Comparison of ENCODE assay signal across 9 mouse cellular contexts in genomic region chr8:126481494-126482347, GRCm38 (mm10). TPM values are rescaled to one million over a fixed set of nuclear protein-coding genes. Genes with fewer than 3 reads are reported as not detected.
DNase-seq lines count a peak whose midpoint lies in the region; ATAC-seq lines count a peak whose summit lies in the region.
"Had no signal": no experiment of that assay in that cellular context is flagged by ENCODE, and none has a peak within 500 bp of the region (broad histone marks: within the 10 kb centered on the region; RNA-seq: fewer than 3 reads in every experiment).

No protein-coding gene starts in this region.

- no peak overlapping the region for H3K9ac ChIP-seq in embryonic facial prominence, embryonic 13.5 days
- H3K9ac ChIP-seq in hindbrain, embryonic 14.5 days = no peak overlapping the region
- no peak overlapping the region for H3K9ac ChIP-seq in stomach, embryonic 16.5 days (ENCODE audit: low read length)
- H3K9ac ChIP-seq: lung, embryonic 15.5 days had no signal

- H3K27ac ChIP-seq in embryonic facial prominence, embryonic 13.5 days = 0 out of 2 replicates have a peak overlapping the region, but pooled peaks have one; percentile 29
- H3K27ac ChIP-seq in hindbrain, embryonic 14.5 days = no peak overlapping the region
- H3K27ac ChIP-seq in stomach, embryonic 16.5 days (ENCODE audit: low read length) = no peak overlapping the region
- H3K27ac ChIP-seq: lung, embryonic 15.5 days had no signal

- no peak overlapping the region for H3K4me3 ChIP-seq in embryonic facial prominence, embryonic 13.5 days
- no peak overlapping the region for H3K4me3 ChIP-seq in hindbrain, embryonic 14.5 days (replicated peaks; ENCODE audit: low read length)
- H3K4me3 ChIP-seq in megakaryocyte, embryonic 14.5 days (replicated peaks) = peak overlapping the region; percentile 86
- no peak overlapping the region for H3K4me3 ChIP-seq in stomach, embryonic 16.5 days (replicated peaks; ENCODE audit: low read length)
- H3K4me3 ChIP-seq: lung, embryonic 15.5 days had no signal

- WGBS in embryonic facial prominence, embryonic 13.5 days = 23% methylated on average over 8 of the region's 8 CpGs
- 42% methylated on average over 8 of the region's 8 CpGs for WGBS in hindbrain, embryonic 14.5 days
- whole genome bisulfite sequencing in stomach, embryonic 16.5 days = 41% methylated on average over 8 of the region's 8 CpGs

- H3K4me2 ChIP-seq in embryonic facial prominence, embryonic 13.5 days = no peak overlapping the region
- H3K4me2 ChIP-seq in hindbrain, embryonic 14.5 days (replicated peaks) = no peak overlapping the region
- no peak overlapping the region for H3K4me2 ChIP-seq in stomach, embryonic 16.5 days (ENCODE audit: low read depth, low read length)
- H3K4me2 ChIP-seq: lung, embryonic 15.5 days had no signal

- 0 out of 2 replicates have a peak, but pooled peaks have one; percentile 29 for ATAC-seq in embryonic facial prominence, embryonic 13.5 days (ENCODE audit: insufficient number of reproducible peaks, insufficient read depth, low FRiP score, low TSS enrichment, low read depth)
- no peak; the same call in 1 of the 2 replicates for ATAC-seq in hindbrain, embryonic 14.5 days (ENCODE audit: low FRiP score)
- peak; percentile 47; the same call in 1 of the 2 replicates for ATAC-seq in stomach, embryonic 16.5 days (ENCODE audit: insufficient read depth, low FRiP score)

- H3K9me3 ChIP-seq in embryonic facial prominence, embryonic 13.5 days = no peaks in the 10 kb centered on the region
- H3K9me3 ChIP-seq in hindbrain, embryonic 14.5 days (ENCODE audit: control insufficient read depth, low read length) = no peaks in the 10 kb centered on the region
- H3K9me3 ChIP-seq in megakaryocyte, embryonic 14.5 days = no peaks in the 10 kb centered on the region
- no peaks in the 10 kb centered on the region for H3K9me3 ChIP-seq in stomach, embryonic 16.5 days (replicated peaks; ENCODE audit: control insufficient read depth, low read length)
- H3K9me3 ChIP-seq: lung, embryonic 15.5 days had no signal

- peaks cover 8% of the 10 kb centered on the region; the same call in 1 of the 2 replicates for H3K4me1 ChIP-seq in embryonic facial prominence, embryonic 13.5 days
- no peaks in the 10 kb centered on the region for H3K4me1 ChIP-seq in hindbrain, embryonic 14.5 days (replicated peaks; ENCODE audit: control insufficient read depth, insufficient read depth, low read length)
- peaks cover 46% of the 10 kb centered on the region for H3K4me1 ChIP-seq in megakaryocyte, embryonic 14.5 days
- H3K4me1 ChIP-seq in stomach, embryonic 16.5 days (ENCODE audit: control insufficient read depth, insufficient read depth, low read length) = no peaks in the 10 kb centered on the region

- H3K36me3 ChIP-seq in embryonic facial prominence, embryonic 13.5 days = no peaks in the 10 kb centered on the region
- no peaks in the 10 kb centered on the region for H3K36me3 ChIP-seq in hindbrain, embryonic 14.5 days (replicated peaks; ENCODE audit: control insufficient read depth, insufficient read depth)
- no peaks in the 10 kb centered on the region for H3K36me3 ChIP-seq in megakaryocyte, embryonic 14.5 days (replicated peaks; ENCODE audit: low read length)
- H3K36me3 ChIP-seq in stomach, embryonic 16.5 days (ENCODE audit: control insufficient read depth, insufficient read depth, low read length) = no peaks in the 10 kb centered on the region
- H3K36me3 ChIP-seq: lung, embryonic 15.5 days had no signal

- DNase-seq in layer of hippocampus, adult 11-12 months (ENCODE audit: low spot score) = peak; percentile 72
- no peak for DNase-seq in layer of hippocampus, adult 9-11 months
- peak; percentile 79 for DNase-seq in adipocyte (ENCODE audit: low spot score)
- DNase-seq in hindbrain, embryonic 14.5 days (ENCODE audit: low spot score) = peak; percentile 77
- DNase-seq in layer of hippocampus, postnatal 36 days = peak; percentile 24 to 59

- H3K27me3 ChIP-seq in embryonic facial prominence, embryonic 13.5 days = peaks cover 2% of the 10 kb centered on the region; the same call in 1 of the 2 replicates
- no peaks in the 10 kb centered on the region for H3K27me3 ChIP-seq in hindbrain, embryonic 14.5 days (ENCODE audit: control insufficient read depth, insufficient read depth, low read length)
- H3K27me3 ChIP-seq in megakaryocyte, embryonic 14.5 days (replicated peaks) = peaks cover 19% of the 10 kb centered on the region
- H3K27me3 ChIP-seq in stomach, embryonic 16.5 days (ENCODE audit: control insufficient read depth, insufficient read depth, low read length) = no peaks in the 10 kb centered on the region
- H3K27me3 ChIP-seq: lung, embryonic 15.5 days had no signal

RNA-seq across cellular contexts. Expression of gene Tarbp1, which starts 6.9 kb away (rescaled TPM):
- 3.1 and 3.3 TPM in 2 replicates for polyA plus RNA-seq in embryonic facial prominence, embryonic 13.5 days (2015; fragmentation: Nextera tagmentation; extraction: Ambion mirVana)
- 2.2 and 2.5 TPM in 2 replicates for polyA plus RNA-seq in hindbrain, embryonic 14.5 days (2014; fragmentation: Nextera tagmentation; extraction: Ambion mirVana)
- total RNA-seq in layer of hippocampus, postnatal 36 days (2021) = 1 to 10 TPM; 4.4 to 4.6 TPM
- polyA plus RNA-seq in megakaryocyte, embryonic 14.5 days (2012; ENCODE audit: insufficient read depth, low replicate concordance) = 0.34 TPM in 1 of 2 replicates, not detected in the other
- 1.6 and 2.2 TPM in 2 replicates for polyA plus RNA-seq in stomach, embryonic 16.5 days (2015; fragmentation: Nextera tagmentation; extraction: Ambion mirVana)

RNA-seq across cellular contexts. Expression of gene Coa6, which starts 59.4 kb away (rescaled TPM):
- 48.2 and 59.9 TPM in 2 replicates for polyA plus RNA-seq in embryonic facial prominence, embryonic 13.5 days (2015; fragmentation: Nextera tagmentation; extraction: Ambion mirVana)
- 44.7 and 51.1 TPM in 2 replicates for polyA plus RNA-seq in hindbrain, embryonic 14.5 days (2014; fragmentation: Nextera tagmentation; extraction: Ambion mirVana)
- total RNA-seq in layer of hippocampus, postnatal 36 days (2021) = 10 to 100 TPM; 25.5 to 29.8 TPM
- 10.5 and 62.1 TPM in 2 replicates for polyA plus RNA-seq in megakaryocyte, embryonic 14.5 days (2012; ENCODE audit: insufficient read depth, low replicate concordance)
- polyA plus RNA-seq in stomach, embryonic 16.5 days (2015; fragmentation: Nextera tagmentation; extraction: Ambion mirVana) = 49.0 and 56.7 TPM in 2 replicates
